Mouse (Mus musculus): Measurements from ENCODE around the gene Zswim3. TPM values are rescaled to one million over a fixed set of nuclear protein-coding genes. Genes with fewer than 3 reads are reported as not detected.
"Not testable (repeated sequence)": the region's sequence is repeated elsewhere in the genome, so short reads cannot be mapped to it uniquely, and the experiment has no call there.

Gene Zswim3
- total RNA-seq, 2 experiments from 2014 or later, result 4.0 to 4.7 TPM

DNA sequence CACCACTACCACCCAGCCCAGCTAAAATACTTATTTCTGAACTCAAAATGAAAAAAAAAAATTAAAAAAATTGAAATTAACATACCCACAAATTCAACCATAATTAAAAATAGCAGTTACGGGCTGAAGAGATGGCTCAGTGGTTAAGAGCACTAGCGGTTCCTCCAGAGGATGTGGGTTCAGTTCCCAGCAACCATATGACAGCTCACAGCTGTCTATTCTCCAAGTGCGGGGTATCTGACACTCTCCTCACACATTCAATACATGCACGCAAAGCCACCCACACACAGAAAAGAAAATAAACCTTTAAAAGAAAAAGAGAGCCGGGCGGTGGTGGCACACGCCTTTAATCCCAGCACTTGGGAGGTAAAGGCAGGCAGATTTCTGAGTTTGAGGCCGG is 45.2 kb downstream of the Zswim3 start:
- DNase-seq, result no peak

GRCm38 (mm10) chr2:164855572-164855971 is 50.7 kb downstream of the Zswim3 start:
- DNase-seq, result not testable (repeated sequence)

DNA sequence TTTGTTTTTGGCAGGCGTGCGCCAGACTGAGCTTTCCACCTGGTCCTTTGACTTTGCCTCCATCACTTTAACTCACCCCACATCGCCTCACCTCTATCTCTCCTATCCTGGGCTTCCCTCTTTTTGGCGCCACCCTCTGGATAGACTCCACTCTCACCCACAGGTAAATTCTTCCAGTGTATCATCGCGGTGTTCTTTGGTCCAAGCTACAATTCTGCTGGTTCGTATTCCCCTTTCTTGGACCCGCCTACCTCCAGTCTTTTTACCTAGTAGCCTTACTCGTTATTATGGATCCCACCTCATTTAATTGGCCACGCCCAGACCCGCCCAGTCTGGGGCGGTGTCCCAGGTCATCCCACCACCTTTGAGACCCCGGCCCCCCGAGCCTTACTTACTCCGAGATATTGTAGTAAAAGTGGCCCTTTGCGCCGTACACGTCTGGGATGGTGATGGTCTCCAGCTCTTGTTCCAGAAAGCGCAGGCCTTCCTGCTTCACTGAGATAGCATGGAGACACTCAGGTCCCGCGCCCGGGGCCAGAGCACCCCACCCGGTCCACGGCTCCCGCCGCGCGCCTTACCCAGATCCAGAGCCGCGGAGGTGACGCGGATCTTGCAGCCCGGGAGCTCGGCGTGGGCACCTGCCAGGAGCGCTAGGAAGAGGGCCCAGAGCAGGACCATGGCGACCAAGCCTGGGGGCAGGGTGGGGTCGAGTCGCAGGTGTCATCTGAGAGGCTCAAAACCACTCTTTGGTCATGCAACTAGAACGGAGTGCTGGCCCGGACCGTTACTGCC is 51.6 kb downstream of the Zswim3 start:
- DNase-seq, result peak in 1 of 2 experiments; percentile 32

GRCm38 (mm10) chr2:164857101-164857821 is 52.4 kb downstream of the Zswim3 start, which contains the start of gene Pltp:
Pltp (minus strand) TSS chr2:164857711.
- peak; percentile 32 to 67 for DNase-seq

DNA sequence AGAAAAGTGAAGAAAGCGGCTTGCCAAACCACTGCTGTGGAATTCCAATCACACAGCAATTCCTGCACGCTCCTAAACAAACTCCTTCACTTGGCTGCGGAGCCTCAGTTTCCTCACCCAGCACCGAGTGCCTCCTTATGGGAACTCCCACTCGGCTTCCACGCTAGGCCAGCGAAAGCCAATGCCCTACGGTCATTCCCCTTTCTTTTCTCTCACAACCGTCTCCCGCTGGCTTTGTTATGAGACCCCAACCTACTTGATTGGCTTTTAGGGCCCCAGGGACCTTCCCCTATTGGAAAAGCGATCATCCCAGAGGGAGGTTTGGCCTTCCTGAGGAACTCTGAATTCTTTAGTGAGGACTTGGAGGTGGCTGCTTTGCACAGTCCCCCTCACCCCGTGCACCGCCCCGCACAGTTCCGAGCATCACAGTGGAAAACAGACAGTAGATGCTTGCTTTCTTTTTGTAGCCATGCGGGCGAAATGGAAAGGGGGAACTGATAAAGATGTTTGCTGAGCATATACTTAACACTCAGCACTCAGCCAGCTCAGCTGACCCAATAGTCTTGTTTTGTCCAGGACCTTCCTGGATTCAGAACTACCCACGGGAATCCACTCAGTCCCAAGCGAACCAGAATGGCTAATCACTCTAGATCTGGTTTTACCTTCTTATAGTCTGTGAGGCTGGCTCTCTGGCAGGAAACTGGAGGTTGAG is 53.1 kb downstream of the Zswim3 start:
- no peak for DNase-seq

- no peak for DNase-seq
Observed at GRCm38 (mm10) chr2:164859155-164859554, 54.3 kb downstream of the Zswim3 start.

DNA sequence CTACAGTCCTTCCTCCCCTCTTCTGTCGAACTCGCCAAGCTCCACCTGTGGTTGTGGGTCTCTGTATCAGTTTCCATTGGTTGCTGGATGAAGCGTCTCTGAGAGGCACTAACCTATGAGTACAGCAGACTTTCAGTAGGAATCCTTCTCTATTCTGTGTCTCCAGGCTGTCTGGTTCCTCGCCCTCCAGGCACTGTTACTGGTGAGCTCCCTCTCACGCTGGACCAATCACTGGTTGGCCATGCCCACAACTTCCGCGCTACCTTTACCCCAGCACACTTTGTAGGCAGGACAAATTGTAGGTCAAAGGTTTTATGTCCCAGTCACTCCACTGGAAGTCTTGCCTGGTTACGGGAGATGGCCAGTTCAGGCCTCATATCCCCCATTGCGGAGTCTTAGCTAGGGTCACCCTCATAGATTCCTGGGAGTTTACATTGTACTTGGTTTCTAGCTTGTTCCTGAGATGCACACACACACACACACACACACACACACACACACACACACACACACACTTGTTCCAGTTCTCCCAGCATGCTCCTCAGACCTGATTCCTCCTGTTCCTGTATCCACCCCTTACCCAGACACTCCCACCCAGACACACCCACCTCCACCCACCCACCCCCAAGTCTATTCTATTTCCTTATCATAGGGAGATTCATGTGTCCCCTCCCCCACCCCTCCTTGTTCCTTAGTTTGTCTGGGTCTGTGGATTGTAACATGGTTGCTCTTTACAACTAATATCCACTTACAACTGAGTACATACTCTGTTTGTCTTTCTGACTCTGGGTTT is 54.9 kb downstream of the Zswim3 start:
- DNase-seq, result no peak

DNA sequence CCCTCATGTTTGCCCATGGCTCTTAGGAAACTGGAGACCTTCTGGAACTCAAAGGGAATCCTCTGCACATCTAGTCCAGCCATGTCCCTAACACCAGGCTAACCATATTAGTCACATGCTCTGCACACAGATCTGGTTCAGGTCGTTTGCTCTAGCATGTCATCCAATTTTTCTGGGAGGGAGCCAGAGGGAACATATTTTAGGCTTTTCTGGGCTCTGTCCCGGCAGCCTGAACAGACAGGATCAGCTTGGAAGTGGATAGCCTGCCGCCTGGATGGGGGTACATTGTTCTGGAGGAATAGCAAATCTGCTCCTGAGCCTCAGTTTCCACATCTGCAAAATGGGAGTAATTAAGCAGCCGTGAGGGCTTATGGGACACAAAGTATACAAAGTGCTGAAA is 56.2 kb downstream of the Zswim3 start:
- no peak for DNase-seq

DNA sequence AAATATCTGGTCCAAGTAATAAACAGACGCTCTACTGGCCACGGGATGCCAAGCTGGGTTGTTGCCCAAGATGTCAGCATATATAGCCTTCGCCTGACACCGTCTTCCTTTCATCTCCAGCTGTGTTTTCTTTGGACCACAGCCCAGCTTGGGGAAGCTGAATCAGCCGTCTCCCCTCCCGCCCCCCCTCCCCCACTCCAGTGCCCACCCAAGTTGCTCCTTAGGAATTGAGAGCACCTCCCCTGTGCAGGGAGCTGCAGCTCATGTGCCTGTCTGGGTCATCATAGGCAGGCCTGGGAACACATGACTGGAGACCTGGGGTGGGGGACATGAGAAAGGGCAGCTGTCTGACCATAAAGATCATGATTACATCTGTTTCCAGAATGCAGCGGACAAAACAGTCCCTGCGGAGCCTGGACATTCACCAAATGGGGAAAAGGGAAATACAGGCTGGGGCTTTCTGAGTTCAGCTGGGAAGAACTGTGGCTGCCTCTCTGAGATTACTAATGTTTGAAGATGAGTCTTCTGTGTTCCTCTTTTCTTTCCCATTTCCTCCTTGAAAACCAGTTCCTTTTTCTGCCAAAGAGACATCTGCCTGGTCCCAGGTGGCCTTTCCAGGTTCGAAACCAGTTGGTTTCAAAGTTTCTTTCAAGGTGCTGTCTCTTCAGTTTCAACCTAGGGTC is 57.4 kb downstream of the Zswim3 start:
- peak; percentile 76 to 78 for DNase-seq

GRCm38 (mm10) chr2:164863411-164863810 is 58.5 kb downstream of the Zswim3 start:
- not testable (repeated sequence) for DNase-seq

DNA sequence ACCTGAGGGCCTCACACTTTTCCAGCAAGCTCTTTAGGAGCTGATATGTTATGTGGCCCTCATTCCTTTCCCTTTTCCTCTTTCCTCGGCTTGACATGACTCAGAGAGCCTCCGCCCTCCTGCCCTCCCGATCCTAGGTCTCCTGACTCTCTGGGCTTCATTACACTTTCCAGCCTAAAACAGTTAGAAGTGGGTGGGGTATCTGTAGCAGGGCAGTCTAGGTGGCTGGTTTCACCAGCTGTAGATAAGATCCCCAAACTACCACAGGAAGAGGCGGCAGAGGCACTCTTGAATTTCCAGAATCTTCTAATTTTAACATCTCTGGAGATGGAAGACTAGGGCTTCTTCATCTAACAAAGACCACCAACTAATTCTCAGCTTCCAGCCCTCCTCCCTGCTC is 59.7 kb downstream of the Zswim3 start:
- DNase-seq, result no peak

GRCm38 (mm10) chr2:164866741-164867551 is 62.0 kb downstream of the Zswim3 start:
- peak; percentile 73 to 84 for DNase-seq

DNA sequence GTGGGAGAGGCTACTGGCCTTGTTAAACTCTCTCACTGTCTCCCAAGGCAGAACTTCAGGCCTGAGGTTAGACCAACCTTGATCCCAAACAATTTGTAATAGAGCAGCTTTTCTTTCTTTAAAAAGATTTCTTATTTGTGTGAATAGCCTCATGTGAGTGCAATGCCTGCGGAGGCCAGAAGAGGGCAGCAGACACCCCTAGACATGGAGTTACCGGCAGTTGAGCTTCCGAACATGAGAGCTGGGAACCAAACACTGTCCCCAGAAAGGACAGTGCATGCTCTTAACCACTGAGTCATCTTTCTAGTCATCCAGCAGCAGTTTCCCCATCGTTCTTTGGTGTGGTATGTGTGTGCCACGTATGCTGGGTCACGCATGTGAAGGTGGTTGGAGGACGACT is 62.7 kb downstream of the Zswim3 start:
- no peak for DNase-seq

GRCm38 (mm10) chr2:164868491-164868890 is 63.6 kb downstream of the Zswim3 start:
- DNase-seq, result no peak

Other genes starting within 250 kb of the Zswim3 start
- gene Wfdc2, start 242.7 kb upstream of the Zswim3 start, total RNA-seq (2021), result not detected
- gene Spint3, start 231.6 kb upstream of the Zswim3 start, total RNA-seq (2021), result not detected
- under 1 TPM in 1 of 2 experiments, not detected in 1; 0.40 TPM for gene Wfdc6a, start 219.7 kb upstream of the Zswim3 start, total RNA-seq (2021)
- gene Eppin, start 211.5 kb upstream of the Zswim3 start, total RNA-seq (2021), result not detected
- gene Wfdc6b, start 191.6 kb upstream of the Zswim3 start, total RNA-seq (2021), result not detected
- gene Wfdc8, start 191.5 kb upstream of the Zswim3 start, total RNA-seq (2021), result not detected
- gene Wfdc16, start 166.3 kb upstream of the Zswim3 start, total RNA-seq (2021), result not detected
- not detected for gene Wfdc10, start 149.1 kb upstream of the Zswim3 start, total RNA-seq (2021)
- not detected for gene Wfdc9, start 148.5 kb upstream of the Zswim3 start, total RNA-seq (2021)
- gene Wfdc11, start 131.0 kb upstream of the Zswim3 start, total RNA-seq (2021), result not detected
- not detected for gene Wfdc13, start 120.0 kb upstream of the Zswim3 start, total RNA-seq (2021)
- gene Spint4, start 106.6 kb upstream of the Zswim3 start, total RNA-seq (2021), result not detected
- not detected for gene Spint5, start 89.8 kb upstream of the Zswim3 start, total RNA-seq (2021)
- under 1 TPM; 0.26 to 0.36 TPM for gene Wfdc3, start 59.2 kb upstream of the Zswim3 start, total RNA-seq (2021)
- gene Dnttip1, start 59.1 kb upstream of the Zswim3 start, total RNA-seq (2021), result 10 to 100 TPM; 39.8 to 44.2 TPM
- gene Ube2c, start 35.2 kb upstream of the Zswim3 start, total RNA-seq (2021), result 10 to 100 TPM in 1 of 2 experiments, 1 to 10 TPM in 1; 7.0 to 10.4 TPM
- under 1 TPM in 1 of 2 experiments, not detected in 1; 0.53 TPM for gene Tnnc2, start 25.1 kb upstream of the Zswim3 start, total RNA-seq (2021)
- gene Snx21, start 19.3 kb upstream of the Zswim3 start, total RNA-seq (2021), result 10 to 100 TPM; 29.2 to 35.3 TPM
- 10 to 100 TPM; 31.5 to 33.6 TPM for gene Acot8, start 216 bp upstream of the Zswim3 start, total RNA-seq (2021)
- gene Zswim1, start 17.6 kb downstream of the Zswim3 start, total RNA-seq (2021), result 10 to 100 TPM in 1 of 2 experiments, 1 to 10 TPM in 1; 9.3 to 10.2 TPM
- gene Spata25, start 23.4 kb downstream of the Zswim3 start, total RNA-seq (2021), result not detected
- 100 to 1,000 TPM; 105 to 112 TPM for gene Ctsa, start 27.8 kb downstream of the Zswim3 start, total RNA-seq (2021)
- gene Neurl2, start 28.4 kb downstream of the Zswim3 start, total RNA-seq (2021), result 1 to 10 TPM; 2.1 to 2.5 TPM
- 10 to 100 TPM; 21.1 to 34.7 TPM for gene Pltp, start 52.6 kb downstream of the Zswim3 start, total RNA-seq (2021)
- gene Pcif1, start 74.2 kb downstream of the Zswim3 start, total RNA-seq (2021), result 10 to 100 TPM; 45.4 to 53.9 TPM
- gene Zfp335, start 106.7 kb downstream of the Zswim3 start, total RNA-seq (2021), result 10 to 100 TPM; 14.8 to 18.3 TPM
- gene Mmp9, start 135.7 kb downstream of the Zswim3 start, total RNA-seq (2021), result under 1 TPM; 0.56 to 0.60 TPM
- 1 to 10 TPM; 4.3 to 7.9 TPM for gene Slc12a5, start 155.7 kb downstream of the Zswim3 start, total RNA-seq (2021)
- gene Ncoa5, start 229.8 kb downstream of the Zswim3 start, total RNA-seq (2021), result 10 to 100 TPM; 28.9 to 36.0 TPM

Measured in adrenal gland, postnatal 36 days (tissue).